Mouse (Mus musculus) fibroblast of lung, adult 2 months (primary cell): ENCODE measurements around the gene Gm20388.

Experiments used
- DNase-seq: peaks from one replicate; pipeline ENCODE4 v3.0.0-alpha.2; 2011; ENCODE audit warnings: low read depth

The Gm20388 gene

GRCm38 (mm10) chr8:122720811-122721640 lies 2810.4 kb downstream of the Gm20388 start:
- DNase-seq = no peak

DNA sequence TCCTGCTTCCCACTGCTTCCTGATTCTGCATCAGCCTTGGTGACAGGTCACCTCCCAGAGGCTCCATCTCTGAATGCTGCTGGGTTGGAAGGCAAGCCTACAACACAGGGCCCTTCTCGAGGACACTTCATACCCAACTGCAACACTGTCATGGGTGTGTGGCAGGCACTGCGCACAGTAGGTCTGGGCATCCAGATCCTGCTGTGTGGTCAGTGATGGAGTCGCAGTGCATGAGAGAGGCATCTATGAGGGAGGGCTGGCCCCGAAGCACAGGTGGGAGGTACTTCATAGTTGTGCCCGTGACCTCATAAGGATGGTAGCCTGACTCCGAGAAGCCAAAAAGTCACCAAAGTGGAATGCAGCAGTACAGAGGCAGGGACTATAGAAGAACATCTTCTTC lies 2814.5 kb downstream of the Gm20388 start:
- DNase-seq = no peak

DNA sequence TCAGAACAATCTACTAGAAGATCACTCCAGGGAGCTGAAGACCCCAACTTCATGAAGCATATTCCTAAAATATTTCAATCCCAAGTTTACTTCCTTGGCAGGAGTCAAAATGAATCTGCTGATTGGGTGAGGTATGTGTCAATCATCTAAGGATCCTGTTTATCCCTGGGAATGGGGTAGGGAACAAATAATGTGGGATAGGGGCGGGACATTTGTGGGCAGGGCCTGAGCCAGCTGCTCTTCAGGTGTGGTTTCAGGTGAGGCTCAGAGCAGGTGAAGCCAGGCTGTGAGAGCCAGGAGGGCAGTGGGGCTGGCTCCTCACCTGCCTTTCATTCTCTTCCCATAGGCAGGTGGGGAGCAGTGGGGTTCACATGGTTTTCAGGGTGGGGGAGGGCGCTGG lies 2816.1 kb downstream of the Gm20388 start:
- no peak for DNase-seq

- DNase-seq = no peak
Observed at GRCm38 (mm10) chr8:122727412-122727811, 2816.8 kb downstream of the Gm20388 start.

GRCm38 (mm10) chr8:122728630-122729029 lies 2818.0 kb downstream of the Gm20388 start:
- no peak for DNase-seq

DNA sequence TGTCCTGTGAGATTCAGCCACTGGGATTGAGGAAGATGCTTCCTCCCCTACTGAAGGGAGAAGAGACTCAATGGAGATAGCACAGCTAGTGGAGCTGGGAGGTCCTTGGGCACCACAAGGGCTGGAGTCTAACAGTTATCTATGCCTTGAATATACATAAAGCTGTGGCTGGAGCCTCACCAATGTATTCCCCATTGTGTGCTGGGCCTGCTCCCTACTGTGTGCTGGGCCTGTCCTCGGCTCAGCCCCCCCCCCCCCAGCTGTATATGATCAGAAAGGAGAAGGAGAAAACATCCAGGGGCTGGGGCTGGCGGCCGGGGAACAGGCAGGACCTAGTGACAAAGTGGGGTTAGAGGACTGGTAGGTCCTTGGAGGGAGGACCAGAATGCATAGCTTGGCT lies 2824.5 kb downstream of the Gm20388 start:
- DNase-seq = no peak

DNA sequence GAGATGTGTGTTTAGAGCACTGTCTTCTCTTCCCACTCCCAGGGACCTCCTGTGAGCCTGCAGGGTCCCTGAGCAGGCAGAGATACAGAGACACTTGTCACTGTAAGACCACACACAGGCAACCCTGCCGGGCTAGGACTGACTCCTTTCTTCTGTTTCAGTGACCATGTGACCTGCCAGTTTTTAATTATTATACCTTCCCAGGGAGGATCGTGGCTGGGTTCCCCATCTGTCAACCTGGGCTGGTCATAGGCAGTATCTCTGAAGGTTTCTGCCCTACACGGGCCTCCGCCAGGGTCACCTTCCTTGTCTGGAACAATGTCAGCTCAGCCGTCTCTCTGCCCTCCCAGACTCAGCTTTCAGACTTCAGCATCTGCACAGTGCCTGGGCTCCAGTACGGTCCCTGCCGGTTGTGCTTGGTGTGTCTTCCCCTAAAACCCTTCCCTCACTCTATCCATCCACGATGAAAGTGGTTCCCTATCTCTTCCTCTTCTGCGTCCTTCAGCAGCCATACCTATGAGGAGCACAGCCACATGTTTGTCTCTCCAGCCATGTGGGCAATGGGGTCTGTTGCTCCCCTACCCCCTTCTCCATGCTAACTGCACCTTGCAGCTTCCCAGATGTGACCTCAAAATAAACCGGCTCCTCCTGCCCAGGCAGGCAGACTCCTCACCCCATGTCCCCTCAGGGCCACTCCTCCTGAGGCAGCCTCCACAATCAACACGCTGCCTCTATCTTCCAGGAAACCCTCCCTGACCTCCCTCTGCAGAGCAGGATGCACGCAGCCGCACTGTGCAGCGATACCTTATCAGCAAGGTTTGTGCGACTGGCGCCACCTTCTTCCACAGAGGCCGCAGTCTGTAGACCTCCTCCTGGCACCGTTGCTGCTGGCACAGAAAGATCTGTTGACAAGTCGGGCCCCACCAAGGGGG lies 2825.2 kb downstream of the Gm20388 start:
- no peak for DNase-seq

GRCm38 (mm10) chr8:122736623-122737022 lies 2826.0 kb downstream of the Gm20388 start:
- no peak for DNase-seq

GRCm38 (mm10) chr8:122737071-122737470 lies 2826.4 kb downstream of the Gm20388 start:
- DNase-seq = no peak

DNA sequence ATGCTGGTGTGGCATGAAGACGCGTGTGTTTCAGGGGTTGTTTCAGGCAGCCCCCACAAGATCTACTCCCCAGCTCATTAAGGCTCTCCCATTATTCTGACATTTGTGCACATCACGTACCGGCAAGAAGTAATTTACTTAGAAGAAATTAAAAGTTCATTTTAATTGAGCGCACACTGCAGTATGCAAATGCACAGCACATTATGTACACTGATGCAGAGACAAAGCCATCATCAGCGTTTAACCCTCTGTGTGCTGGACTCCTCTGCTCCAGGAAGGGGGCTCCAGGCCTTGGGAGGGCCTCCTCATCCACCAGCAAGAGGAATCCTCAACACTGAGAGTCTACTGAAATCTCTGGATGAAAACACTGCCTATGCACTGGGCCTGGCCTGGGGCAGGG lies 2827.2 kb downstream of the Gm20388 start:
- no peak for DNase-seq

GRCm38 (mm10) chr8:122739102-122739725 lies 2828.6 kb downstream of the Gm20388 start:
- DNase-seq = no peak

DNA sequence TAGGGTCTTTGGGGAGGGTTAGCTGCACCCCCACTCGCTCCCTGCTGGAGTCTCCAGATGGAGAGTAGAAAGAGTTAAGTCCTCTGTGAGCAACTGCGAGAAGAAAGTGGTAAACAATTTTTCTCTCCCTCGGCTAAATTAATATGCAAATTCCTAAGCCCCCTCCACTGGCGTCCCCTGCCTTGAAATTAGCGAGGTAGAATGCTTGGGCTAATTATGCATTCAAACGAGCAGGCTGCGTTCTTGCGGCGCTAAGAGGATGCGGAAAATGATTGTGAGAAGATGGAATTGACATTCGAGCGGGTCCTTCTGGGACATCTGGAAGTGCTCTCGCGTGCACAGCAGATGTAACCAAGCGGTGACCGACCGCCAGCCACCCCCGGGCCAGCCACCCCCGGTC lies 2831.8 kb downstream of the Gm20388 start:
- DNase-seq = no peak

DNA sequence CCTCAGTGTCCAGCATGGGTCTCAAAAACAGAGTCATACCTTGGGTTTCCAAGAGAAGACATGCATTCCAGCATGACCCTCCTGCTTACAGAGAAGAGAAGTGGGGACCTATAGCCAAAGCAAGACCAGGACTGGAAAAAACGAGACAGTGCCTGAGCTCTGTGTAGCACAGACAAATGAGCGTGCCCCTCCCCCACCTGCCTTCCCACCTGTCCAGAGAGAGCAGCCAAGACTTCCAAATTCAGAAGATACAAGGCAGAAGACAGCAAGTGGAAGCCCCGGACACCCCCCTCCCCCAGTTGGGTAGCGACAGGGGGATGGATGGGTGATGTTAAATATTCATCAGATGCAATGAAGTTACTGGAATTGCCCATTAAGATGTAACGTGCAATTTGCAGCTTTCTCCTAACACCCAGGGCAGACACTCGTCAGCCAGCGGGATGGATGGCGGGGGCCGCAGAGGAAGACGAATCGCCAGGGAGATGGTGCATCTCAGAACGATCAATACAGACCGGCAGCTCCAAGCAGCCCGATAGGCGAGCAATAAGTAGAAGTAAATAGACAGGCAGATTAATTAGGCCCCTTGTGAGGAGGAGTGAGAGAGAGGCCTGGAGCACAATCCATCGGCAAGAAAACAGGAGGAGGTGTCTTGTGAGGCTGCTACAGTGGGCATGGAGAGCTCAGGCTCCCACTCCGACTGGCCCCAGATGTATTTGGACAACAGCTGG lies 2834.5 kb downstream of the Gm20388 start:
- DNase-seq = no peak

- DNase-seq = no peak
Observed at GRCm38 (mm10) chr8:122745750-122746275, 2835.2 kb downstream of the Gm20388 start.

DNA sequence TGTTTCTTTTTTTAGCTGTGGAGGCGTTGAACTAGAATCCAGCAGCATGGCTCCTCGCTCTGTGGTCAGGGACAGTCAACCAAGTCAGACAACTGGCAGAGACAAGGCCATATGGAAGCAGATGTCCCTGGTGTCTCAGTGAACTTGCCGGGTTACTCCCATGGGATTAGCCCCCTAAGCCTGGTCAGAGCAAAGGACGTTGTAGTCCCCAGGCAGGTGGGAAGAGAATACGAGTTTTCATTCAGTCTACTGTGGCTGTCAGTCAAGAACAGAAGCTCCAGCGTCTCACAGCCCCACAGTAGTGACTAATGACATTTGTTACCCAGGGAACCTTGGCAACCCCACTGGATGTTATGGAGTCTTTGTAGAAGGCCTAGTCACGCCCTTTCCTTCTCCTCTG lies 2835.8 kb downstream of the Gm20388 start:
- DNase-seq = no peak

- DNase-seq = no peak
Observed at GRCm38 (mm10) chr8:122747825-122748224, 2837.2 kb downstream of the Gm20388 start.

DNA sequence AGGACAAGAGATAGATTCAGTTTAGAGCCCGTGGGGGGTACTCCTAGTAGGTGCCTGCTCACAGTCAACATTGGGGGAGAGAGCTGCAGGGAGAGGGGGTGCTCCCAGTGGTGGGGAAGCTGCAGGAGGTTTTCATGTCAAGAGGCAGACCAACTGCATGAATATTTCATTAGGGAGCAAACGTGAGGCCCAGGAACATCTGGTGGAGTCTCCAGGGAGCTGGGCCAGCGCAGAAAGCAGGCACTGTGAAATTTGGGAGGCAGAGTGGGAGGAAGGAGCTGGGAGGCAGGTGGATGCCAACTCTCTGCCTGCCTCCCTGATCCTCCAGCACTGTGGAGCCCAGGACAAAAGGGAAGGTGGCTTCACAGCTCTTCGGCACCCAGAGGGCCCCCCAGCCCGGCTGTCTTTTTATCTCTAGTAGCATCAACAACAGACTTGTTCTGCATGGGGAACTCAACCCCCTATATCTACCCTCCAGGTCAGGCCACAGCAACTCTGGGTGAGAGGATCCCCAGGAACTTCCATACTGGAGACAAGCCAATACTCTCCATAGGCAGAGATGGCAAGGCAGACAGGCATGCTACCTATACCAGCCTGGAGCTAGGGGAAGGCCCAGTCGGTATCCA lies 2838.8 kb downstream of the Gm20388 start:
- DNase-seq = no peak

DNA sequence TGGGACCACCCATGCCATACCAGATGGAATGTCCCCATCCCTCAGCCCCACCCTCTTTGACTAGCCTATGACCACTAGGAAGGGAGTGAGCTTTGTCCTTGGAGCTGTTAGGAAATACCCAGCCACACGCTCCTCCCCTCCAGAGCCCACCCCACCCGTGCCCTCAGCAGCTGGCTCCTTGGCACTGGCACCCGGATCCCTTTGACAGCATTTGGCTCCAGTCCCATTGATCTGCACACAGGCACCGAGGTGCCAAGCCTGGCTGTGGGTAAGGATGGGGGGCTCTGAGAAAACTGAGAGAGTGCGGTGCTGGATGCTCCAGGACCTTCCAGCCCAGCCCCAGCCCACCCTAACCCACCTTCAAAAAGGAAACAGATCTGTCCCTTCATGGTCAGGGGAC lies 2840.7 kb downstream of the Gm20388 start:
- no peak for DNase-seq

DNA sequence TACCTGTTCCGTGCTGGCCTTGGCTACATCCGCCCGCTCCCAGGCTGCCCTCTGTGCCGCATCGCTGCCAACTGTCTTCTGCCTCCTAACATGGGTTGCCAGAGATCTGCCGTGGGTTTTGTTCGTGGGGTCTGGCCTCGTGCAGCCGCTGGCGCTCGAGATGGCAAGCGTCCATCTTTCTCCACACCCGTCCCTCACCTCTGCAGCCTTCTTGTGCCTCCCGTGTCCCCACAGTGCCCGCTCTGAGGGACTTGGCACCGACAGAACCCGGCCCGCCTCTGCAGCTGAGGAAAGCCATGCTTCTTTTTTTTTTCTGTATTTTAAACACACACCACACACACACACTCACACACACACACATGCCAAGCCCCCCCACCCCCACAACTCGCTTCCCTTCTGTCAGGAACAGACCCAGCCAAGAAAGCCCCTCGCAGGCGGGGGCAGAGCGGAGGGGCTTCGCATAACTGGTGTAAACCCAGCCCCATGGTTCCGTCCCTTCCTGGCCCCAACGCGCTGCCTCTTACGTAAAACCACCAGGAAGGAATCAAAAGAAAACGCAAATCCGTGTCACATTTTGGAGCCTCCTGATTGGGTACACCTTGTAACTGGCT lies 2841.6 kb downstream of the Gm20388 start:
- DNase-seq = no peak

DNA sequence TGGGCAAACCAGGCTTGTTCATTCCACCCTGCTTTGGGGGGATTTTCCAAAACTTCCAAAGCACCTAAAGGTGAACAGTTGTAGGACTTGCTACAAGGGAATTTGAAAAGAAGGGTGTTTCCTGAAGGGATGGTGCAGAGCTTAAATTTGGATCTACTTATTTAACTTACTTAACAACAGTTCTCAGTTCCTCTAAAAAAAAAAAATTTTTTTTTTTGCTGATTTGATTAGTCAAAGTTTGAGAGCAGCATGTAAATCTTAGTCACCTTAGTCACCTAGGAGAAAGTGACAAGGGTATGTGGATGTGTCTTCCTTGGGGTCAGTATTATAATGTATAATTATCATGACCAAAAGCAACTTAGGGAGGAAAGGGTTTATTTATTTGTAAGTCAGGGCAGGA lies 2848.0 kb downstream of the Gm20388 start:
- DNase-seq = no peak

DNA sequence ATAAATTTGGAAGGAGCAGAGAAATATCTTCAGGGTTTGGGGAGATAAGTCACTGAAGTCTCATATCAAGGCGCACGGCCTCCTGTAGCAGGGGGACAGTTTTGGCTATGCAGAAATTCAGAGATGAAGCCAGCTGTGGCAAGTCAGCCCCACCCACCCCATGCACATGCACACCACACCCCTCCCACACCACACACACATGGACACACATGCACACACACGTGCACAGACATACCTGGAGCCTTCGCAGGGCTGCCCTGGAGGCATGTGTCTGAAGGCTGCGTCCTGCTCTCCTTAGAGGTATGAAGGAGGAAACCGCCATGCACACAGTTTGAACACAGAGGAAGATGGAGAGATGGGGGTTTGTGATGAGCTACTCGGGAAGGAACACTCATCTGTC lies 2849.5 kb downstream of the Gm20388 start:
- no peak for DNase-seq
